Mouse (Mus musculus) CH12.LX (cell line): ENCODE data around the gene Fam72a. TPM values are rescaled to one million over a fixed set of nuclear protein-coding genes. Genes with fewer than 3 reads are reported as not detected.

Source experiments
- DNase-seq: peaks from one replicate; pipeline ENCODE4 v3.0.0-alpha.2; 2013; ENCODE audit errors: extremely low read depth
- H3K27ac ChIP-seq: 2 replicates; pipeline ENCODE4 v1.5.1; 2012; ENCODE audit warnings: low read depth, mild to moderate bottlenecking, control low read depth, moderate library complexity; ENCODE audit not compliant: insufficient read depth
- H3K27me3 ChIP-seq: replicated peaks from 2 replicates; pipeline ENCODE3; 2012; ENCODE audit warnings: inconsistent platforms
- H3K36me3 ChIP-seq, 2 experiments: replicated peaks in 1 of 2; 2 replicates each; pipeline versions ENCODE3 to v1.6.1; 2012; ENCODE audit warnings: inconsistent platforms in 1 of 2, low read length in 1 of 2, mild to moderate bottlenecking in 1 of 2, mixed read lengths in 1 of 2, moderate library complexity in 1 of 2; ENCODE audit not compliant: control insufficient read depth in 1 of 2, insufficient read depth in 1 of 2
- H3K4me1 ChIP-seq, 2 experiments: 2 replicates each; pipeline ENCODE4 v1.6.1; 2012; ENCODE audit warnings: inconsistent platforms in 1 of 2, moderate library complexity in 1 of 2; ENCODE audit not compliant: insufficient read depth in 2 of 2, control insufficient read depth in 1 of 2
- H3K4me2 ChIP-seq: 2 replicates; pipeline ENCODE4 v1.6.1; 2012; ENCODE audit warnings: low read depth, mild to moderate bottlenecking, control low read depth; ENCODE audit not compliant: poor library complexity, insufficient read depth, severe bottlenecking
- H3K4me3 ChIP-seq, 3 experiments: fragments of 150-350 bp in 1 of 3; sonication (generic) in 1 of 3; replicated peaks in 1 of 3; 2 replicates each; pipeline versions ENCODE3 to v1.5.1; 2011 to 2012; ENCODE audit warnings: low read depth in 2 of 3, low read length in 2 of 3, mild to moderate bottlenecking in 2 of 3, moderate library complexity in 2 of 3, control low read depth in 1 of 3, improper control_type of control experiment in 1 of 3, inconsistent platforms in 1 of 3, mixed read lengths in 1 of 3; ENCODE audit not compliant: poor library complexity in 1 of 3
- H3K79me2 ChIP-seq: replicated peaks from 2 replicates; pipeline ENCODE4 v1.6.1; 2012; ENCODE audit warnings: mild to moderate bottlenecking, moderate library complexity; ENCODE audit not compliant: control insufficient read depth, poor library complexity, insufficient read depth, severe bottlenecking; ENCODE audit errors: extremely low read depth
- H3K9ac ChIP-seq: 2 replicates; pipeline ENCODE4 v1.6.1; 2012; ENCODE audit warnings: low read depth, mild to moderate bottlenecking, control low read depth, moderate library complexity; ENCODE audit not compliant: insufficient read depth
- H3K9me3 ChIP-seq: replicated peaks from 2 replicates; pipeline ENCODE3; 2012; ENCODE audit warnings: low read length, inconsistent platforms, mixed read lengths
- BHLHE40 ChIP-seq: IDR thresholded peaks from 2 replicates; pipeline ENCODE4 v1.6.1; 2011; ENCODE audit warnings: mild to moderate bottlenecking, low read depth, low read length, improper control_type of control experiment
- CHD2 ChIP-seq: IDR thresholded peaks from 2 replicates; pipeline ENCODE4 v1.6.1; 2011; ENCODE audit warnings: low read length, improper control_type of control experiment
- E2F4 ChIP-seq: IDR thresholded peaks from 2 replicates; pipeline ENCODE4 v1.6.1; 2011; ENCODE audit warnings: low read depth, low read length, improper control_type of control experiment; ENCODE audit not compliant: insufficient replicate concordance
- ETS1 ChIP-seq: conservative IDR thresholded peaks from 2 replicates; pipeline ENCODE4 v1.6.1; 2012; ENCODE audit warnings: low read depth, mild to moderate bottlenecking, inconsistent platforms, low read length, improper control_type of control experiment, moderate library complexity
- HCFC1 ChIP-seq: IDR thresholded peaks from 2 replicates; pipeline ENCODE4 v1.6.1; 2012; ENCODE audit warnings: low read depth, mild to moderate bottlenecking, inconsistent platforms, low read length, improper control_type of control experiment
- IRF4 ChIP-seq: IDR thresholded peaks from 2 replicates; pipeline ENCODE4 v1.6.1; 2014; ENCODE audit warnings: low read depth, mild to moderate bottlenecking, inconsistent platforms, low read length, improper control_type of control experiment
- JUN ChIP-seq: IDR thresholded peaks from 2 replicates; pipeline ENCODE4 v1.6.1; 2011; ENCODE audit warnings: low read depth, mild to moderate bottlenecking, low read length, improper control_type of control experiment, moderate library complexity; ENCODE audit not compliant: insufficient read depth
- KAT2A ChIP-seq: IDR thresholded peaks from 2 replicates; pipeline ENCODE4 v1.6.1; 2012; ENCODE audit warnings: low read length, improper control_type of control experiment, inconsistent platforms; ENCODE audit not compliant: insufficient replicate concordance
- MAFK ChIP-seq: IDR thresholded peaks from 2 replicates; pipeline ENCODE4 v1.6.1; 2011; ENCODE audit warnings: low read length, improper control_type of control experiment; ENCODE audit not compliant: insufficient replicate concordance
- MAZ ChIP-seq: IDR thresholded peaks from 2 replicates; pipeline ENCODE4 v1.6.1; 2012; ENCODE audit warnings: low read depth, mild to moderate bottlenecking, inconsistent platforms, low read length, improper control_type of control experiment, moderate library complexity
- MEF2A ChIP-seq: IDR thresholded peaks from 2 replicates; pipeline ENCODE4 v1.6.1; 2014; ENCODE audit warnings: low read depth, mild to moderate bottlenecking, inconsistent platforms, low read length, improper control_type of control experiment, borderline replicate concordance
- MXI1 ChIP-seq: IDR thresholded peaks from 2 replicates; pipeline ENCODE4 v1.6.1; 2011; ENCODE audit warnings: mild to moderate bottlenecking, low read depth, low read length, improper control_type of control experiment
- NELFE ChIP-seq: IDR thresholded peaks from 2 replicates; pipeline ENCODE4 v1.6.1; 2011; ENCODE audit warnings: low read depth, low read length, improper control_type of control experiment
- NRF1 ChIP-seq: IDR thresholded peaks from 2 replicates; pipeline ENCODE4 v1.6.1; 2014; ENCODE audit warnings: low read depth, mild to moderate bottlenecking, inconsistent platforms, low read length, improper control_type of control experiment, moderate library complexity
- PAX5 ChIP-seq: IDR thresholded peaks from 2 replicates; pipeline ENCODE4 v1.6.1; 2012; ENCODE audit warnings: low read length, inconsistent platforms, mixed read lengths
- POLR2A ChIP-seq: IDR thresholded peaks from 2 replicates; pipeline ENCODE4 v1.6.1; 2011; ENCODE audit warnings: low read depth, mild to moderate bottlenecking, improper control_type of control experiment, low read length
- POLR2AphosphoS2 ChIP-seq: IDR thresholded peaks from 2 replicates; pipeline ENCODE4 v1.6.1; 2011; ENCODE audit warnings: low read depth, low read length, improper control_type of control experiment
- SIN3A ChIP-seq: IDR thresholded peaks from 2 replicates; pipeline ENCODE4 v1.6.1; 2012; ENCODE audit warnings: low read length, improper control_type of control experiment, inconsistent platforms
- SMC3 ChIP-seq: IDR thresholded peaks from 2 replicates; pipeline ENCODE4 v1.6.1; 2011; ENCODE audit warnings: low read depth, low read length, improper control_type of control experiment
- TCF12 ChIP-seq: IDR thresholded peaks from 2 replicates; pipeline ENCODE4 v1.6.1; 2014; ENCODE audit warnings: low read depth, mild to moderate bottlenecking, inconsistent platforms, low read length, improper control_type of control experiment
- USF1 ChIP-seq: IDR thresholded peaks from 2 replicates; pipeline ENCODE4 v1.6.1; 2014; ENCODE audit warnings: low read depth, mild to moderate bottlenecking, inconsistent platforms, low read length, improper control_type of control experiment
- USF2 ChIP-seq: conservative IDR thresholded peaks from 2 replicates; pipeline ENCODE4 v1.6.1; 2011; ENCODE audit warnings: low read depth, low read length, improper control_type of control experiment
- ZC3H11A ChIP-seq: IDR thresholded peaks from 2 replicates; pipeline ENCODE4 v1.6.1; 2012; ENCODE audit warnings: low read depth, mild to moderate bottlenecking, inconsistent platforms, low read length, improper control_type of control experiment
- ZKSCAN1 ChIP-seq: IDR thresholded peaks from 2 replicates; pipeline ENCODE4 v1.6.1; 2012; ENCODE audit warnings: low read depth, inconsistent platforms, low read length, improper control_type of control experiment, borderline replicate concordance
- ZMIZ1 ChIP-seq: IDR thresholded peaks from 2 replicates; pipeline ENCODE4 v1.6.1; 2012; ENCODE audit warnings: low read depth, mild to moderate bottlenecking, inconsistent platforms, low read length, improper control_type of control experiment
- ZNF384 ChIP-seq: IDR thresholded peaks from 2 replicates; pipeline ENCODE4 v1.6.1; 2012; ENCODE audit warnings: low read depth, low read length, improper control_type of control experiment, inconsistent platforms
- dilution Hi-C: fragments of 300-500 bp; cut with MboI; formaldehyde crosslinking; loops from 2 replicates; pipeline ENCODE4 v1.14.3; 2020; ENCODE audit warnings: low sequenced_read_pairs; ENCODE audit not compliant: extremely low pct_unique_long_range_greater_than_20kb, extremely low pct_ligation_motif_present
- in situ Hi-C: fragments of 300-500 bp; cut with MboI; formaldehyde crosslinking; loops from 3 replicates; pipeline ENCODE4 v1.14.3; 2019; ENCODE audit warnings: low sequenced_read_pairs, low pct_ligation_motif_present, low pct_unique_long_range_greater_than_20kb, mixed read lengths
- polyA plus RNA-seq: library from polyadenylated mRNA; unstranded; fragments of >175 nt; gene quantifications from 2 replicates; pipeline ENCODE4 v1.2.1, GENCODE M21; 2012; ENCODE audit warnings: low read depth; ENCODE audit not compliant: insufficient read length
- total RNA-seq, 2 experiments: library from RNA; depleted of rRNA; stranded (reverse); fragments of 300-350 nt in 1 of 2; fragments of >200 nt in 1 of 2; gene quantifications; 2 replicates each; pipeline ENCODE4 v1.2.3; 2012 to 2014

The Fam72a gene
- total and polyA plus RNA-seq, 3 experiments, result 10.5 to 22.4 (median 19.1) TPM

- no peaks in the 10 kb centered on the region for H3K36me3 ChIP-seq
- in situ Hi-C loops (no loop called here), dilution Hi-C loops (no loop called here)
- peak; percentile 73 for DNase-seq
- H3K4me1 ChIP-seq, result peaks cover 10 to 11% of the 10 kb centered on the region in 2 experiments
- no peaks in the 10 kb centered on the region for H3K79me2 ChIP-seq
- no peak overlapping the region for H3K4me2 ChIP-seq
- H3K4me3 ChIP-seq, result no peak overlapping the region
- TF ChIP-seq POLR2AphosphoS2, result no peak
- no peak for TF ChIP-seq MAZ
- no peak for TF ChIP-seq HCFC1
- no peak for TF ChIP-seq ZC3H11A
- TF ChIP-seq ZNF384, result no peak
- no peak for TF ChIP-seq BHLHE40
- no peak for TF ChIP-seq POLR2A
- TF ChIP-seq CHD2, result no peak
- no peak for TF ChIP-seq USF1
- TF ChIP-seq SIN3A, result no peak
- TF ChIP-seq NRF1, result no peak
- TF ChIP-seq MXI1, result no peak
- TF ChIP-seq TCF12, result no peak
- TF ChIP-seq MEF2A, result no peak
- TF ChIP-seq IRF4, result no peak
- TF ChIP-seq E2F4, result no peak
- TF ChIP-seq MAFK, result no peak
- no peak for TF ChIP-seq ETS1
- no peak for TF ChIP-seq NELFE
- TF ChIP-seq ZKSCAN1, result no peak
- H3K27ac ChIP-seq, result no peak overlapping the region
- H3K27me3 ChIP-seq, result no peaks in the 10 kb centered on the region
- no peaks in the 10 kb centered on the region for H3K9me3 ChIP-seq
- H3K9ac ChIP-seq, result no peak overlapping the region
These were observed 46.0 kb downstream of the Fam72a start for GRCm38 (mm10) chr1:131573721-131574120.

- Histone ChIP-seq H3K4me1 (peaks cover 8 to 44% of the 10 kb centered on the region in 2 experiments), H3K9me3 (no peaks in the 10 kb centered on the region), H3K4me2 (no peak overlapping the region), H3K27ac (no peak overlapping the region), H3K36me3 (no peaks in the 10 kb centered on the region), H3K4me3 (no peak overlapping the region), H3K9ac (no peak overlapping the region), H3K27me3 (no peaks in the 10 kb centered on the region), H3K79me2 (no peaks in the 10 kb centered on the region)
- dilution Hi-C loops (no loop called here), in situ Hi-C loops (no loop called here)
- TF ChIP-seq ZMIZ1 (no peak), JUN (no peak), CHD2 (no peak), NELFE (no peak), PAX5 (no peak), ZKSCAN1 (no peak), KAT2A (no peak), USF2 (no peak), ZNF384 (no peak), SMC3 (no peak)
- DNase-seq, result no peak
These were observed 51.4 kb downstream of the Fam72a start for GRCm38 (mm10) chr1:131578943-131579680.
